Mouse (Mus musculus) hindbrain, embryonic 13.5 days (tissue): Measurements from ENCODE around the gene Klf7. TPM values are rescaled to one million over a fixed set of nuclear protein-coding genes. Genes with fewer than 3 reads are reported as not detected.

Experiments used
- ATAC-seq: fragments of 200-750 bp; cut with Nextera tagmentation; 2 replicates; pipeline ENCODE4 v1.8.0; 2017; ENCODE audit warnings: moderate TSS enrichment; ENCODE audit not compliant: low FRiP score
- H3K27ac ChIP-seq: fragments of 300-500 bp; sonication (generic); 2 replicates; pipeline ENCODE4 v1.5.1; 2015; ENCODE audit warnings: inconsistent platforms, mild to moderate bottlenecking, moderate library complexity
- H3K27me3 ChIP-seq: fragments of 300-500 bp; sonication (generic); 2 replicates; pipeline ENCODE4 v1.6.1; 2015; ENCODE audit warnings: mild to moderate bottlenecking, inconsistent platforms
- H3K36me3 ChIP-seq: fragments of 300-500 bp; sonication (generic); 2 replicates; pipeline ENCODE4 v1.6.1; 2015; ENCODE audit warnings: mild to moderate bottlenecking, inconsistent platforms
- H3K4me1 ChIP-seq: fragments of 300-500 bp; sonication (generic); replicated peaks from 2 replicates; pipeline ENCODE4 v1.6.1; 2015; ENCODE audit warnings: inconsistent platforms
- H3K4me2 ChIP-seq: fragments of 300-500 bp; sonication (generic); 2 replicates; pipeline ENCODE4 v1.6.1; 2015; ENCODE audit warnings: inconsistent platforms, mild to moderate bottlenecking, moderate library complexity
- H3K4me3 ChIP-seq: fragments of 300-500 bp; sonication (generic); 2 replicates; pipeline ENCODE4 v1.5.1; 2015; ENCODE audit warnings: mild to moderate bottlenecking, inconsistent platforms
- H3K9ac ChIP-seq: fragments of 300-500 bp; sonication (generic); 2 replicates; pipeline ENCODE4 v1.6.1; 2015; ENCODE audit warnings: mild to moderate bottlenecking, inconsistent platforms
- H3K9me3 ChIP-seq: fragments of 300-500 bp; sonication (generic); 2 replicates; pipeline ENCODE4 v1.6.1; 2016; ENCODE audit warnings: inconsistent platforms
- WGBS: fragments of 180-500 bp; shearing (Covaris S2); methylation state at CpG from one replicate; pipeline ENCODE4 v1.1.7; 2015; 5-methylcytosine and 5-hydroxymethylcytosine counted together
- polyA plus RNA-seq: library from polyadenylated mRNA; unstranded; fragments of >200 nt; fragmentation: Nextera tagmentation; extraction: Ambion mirVana; gene quantifications from 2 replicates; pipeline ENCODE4 v1.2.1, GENCODE M21; 2015

The Klf7 gene
- polyA plus RNA-seq, 1 experiment from 2014 or later = 93.3 TPM

- Histone ChIP-seq H3K27ac (peak overlapping the region; percentile 44), H3K9ac (no peak overlapping the region), H3K36me3 (peaks cover 4% of the 10 kb centered on the region; the same call in 1 of the 2 replicates), H3K4me3 (no peak overlapping the region), H3K4me1 (peaks cover 45% of the 10 kb centered on the region), H3K9me3 (no peaks in the 10 kb centered on the region), H3K4me2 (no peak overlapping the region), H3K27me3 (no peaks in the 10 kb centered on the region)
- WGBS = 64% methylated on average over 4 of the region's 4 CpGs
- no peak for ATAC-seq
Observed at GRCm38 (mm10) chr1:64055210-64055609, 66.9 kb downstream of the Klf7 start.

- Histone ChIP-seq H3K4me1 (peaks cover 37% of the 10 kb centered on the region), H3K9ac (no peak overlapping the region), H3K4me2 (no peak overlapping the region), H3K36me3 (no peaks in the 10 kb centered on the region), H3K4me3 (no peak overlapping the region), H3K27me3 (no peaks in the 10 kb centered on the region), H3K9me3 (no peaks in the 10 kb centered on the region), H3K27ac (no peak overlapping the region)
- no peak for ATAC-seq
- WGBS = 84% methylated on average over 7 of the region's 7 CpGs
Observed at GRCm38 (mm10) chr1:64052069-64052750, 69.9 kb downstream of the Klf7 start.

GRCm38 (mm10) chr1:64048567-64048966, 73.5 kb downstream of the Klf7 start:
- WGBS = 89% methylated on average over 4 of the region's 4 CpGs
- Histone ChIP-seq H3K27ac (no peak overlapping the region), H3K36me3 (no peaks in the 10 kb centered on the region), H3K4me2 (no peak overlapping the region), H3K4me3 (no peak overlapping the region), H3K27me3 (no peaks in the 10 kb centered on the region), H3K9ac (no peak overlapping the region), H3K4me1 (peaks cover 41% of the 10 kb centered on the region), H3K9me3 (no peaks in the 10 kb centered on the region)
- ATAC-seq = no peak

GRCm38 (mm10) chr1:64046802-64047156, 75.3 kb downstream of the Klf7 start:
- Histone ChIP-seq H3K9me3 (no peaks in the 10 kb centered on the region), H3K27ac (no peak overlapping the region), H3K4me1 (peaks cover 54% of the 10 kb centered on the region), H3K36me3 (peaks cover 4% of the 10 kb centered on the region; the same call in 1 of the 2 replicates), H3K4me3 (no peak overlapping the region), H3K4me2 (no peak overlapping the region), H3K27me3 (no peaks in the 10 kb centered on the region), H3K9ac (no peak overlapping the region)
- ATAC-seq = no peak

- H3K4me3 ChIP-seq = no peak overlapping the region
- ATAC-seq = no peak
- no peak overlapping the region for H3K9ac ChIP-seq
- no peak overlapping the region for H3K27ac ChIP-seq
- no peaks in the 10 kb centered on the region for H3K9me3 ChIP-seq
- H3K4me1 ChIP-seq = peaks cover 55% of the 10 kb centered on the region
- H3K27me3 ChIP-seq = no peaks in the 10 kb centered on the region
- 84% methylated on average over 14 of the region's 14 CpGs for WGBS
- H3K4me2 ChIP-seq = no peak overlapping the region
- H3K36me3 ChIP-seq = peaks cover 7% of the 10 kb centered on the region
Observed at GRCm38 (mm10) chr1:64046087-64046801, 75.8 kb downstream of the Klf7 start.

GRCm38 (mm10) chr1:64044577-64044976, 77.5 kb downstream of the Klf7 start:
- Histone ChIP-seq H3K9me3 (no peaks in the 10 kb centered on the region), H3K27ac (no peak overlapping the region), H3K4me3 (no peak overlapping the region), H3K9ac (no peak overlapping the region), H3K4me2 (no peak overlapping the region), H3K36me3 (peaks cover 21% of the 10 kb centered on the region), H3K27me3 (no peaks in the 10 kb centered on the region), H3K4me1 (peaks cover 66% of the 10 kb centered on the region)
- no peak for ATAC-seq
- 43% methylated on average over 2 of the region's 2 CpGs for WGBS

- Histone ChIP-seq H3K4me1 (peaks cover 81% of the 10 kb centered on the region), H3K27ac (peak overlapping the region; percentile 44), H3K9ac (no peak overlapping the region), H3K27me3 (no peaks in the 10 kb centered on the region), H3K4me2 (no peak overlapping the region), H3K9me3 (no peaks in the 10 kb centered on the region), H3K36me3 (peaks cover 25% of the 10 kb centered on the region), H3K4me3 (no peak overlapping the region)
- no peak for ATAC-seq
- WGBS = 74% methylated on average over 5 of the region's 5 CpGs
Observed at GRCm38 (mm10) chr1:64040831-64041383, 81.2 kb downstream of the Klf7 start.

- no peaks in the 10 kb centered on the region for H3K9me3 ChIP-seq
- H3K9ac ChIP-seq = no peak overlapping the region
- H3K4me3 ChIP-seq = no peak overlapping the region
- ATAC-seq = no peak
- H3K27ac ChIP-seq = peak overlapping the region; percentile 44
- H3K4me2 ChIP-seq = no peak overlapping the region
- H3K4me1 ChIP-seq = peaks cover 83% of the 10 kb centered on the region
- H3K36me3 ChIP-seq = peaks cover 28% of the 10 kb centered on the region
- WGBS = 83% methylated on average over 10 of the region's 10 CpGs
- H3K27me3 ChIP-seq = no peaks in the 10 kb centered on the region
Observed at GRCm38 (mm10) chr1:64040061-64040686, 81.9 kb downstream of the Klf7 start.

- peaks cover 47% of the 10 kb centered on the region for H3K36me3 ChIP-seq
- no peaks in the 10 kb centered on the region for H3K27me3 ChIP-seq
- H3K4me3 ChIP-seq = no peak overlapping the region
- H3K4me1 ChIP-seq = peaks cover 64% of the 10 kb centered on the region
- H3K27ac ChIP-seq = peak overlapping the region; percentile 52
- 21% methylated on average over 5 of the region's 5 CpGs for WGBS
- no peak overlapping the region for H3K9ac ChIP-seq
- no peak overlapping the region for H3K4me2 ChIP-seq
- no peaks in the 10 kb centered on the region for H3K9me3 ChIP-seq
- ATAC-seq = no peak
Observed at GRCm38 (mm10) chr1:64038343-64038742, 83.7 kb downstream of the Klf7 start.

- no peaks in the 10 kb centered on the region for H3K9me3 ChIP-seq
- H3K9ac ChIP-seq = no peak overlapping the region
- peaks cover 62% of the 10 kb centered on the region for H3K4me1 ChIP-seq
- H3K36me3 ChIP-seq = peaks cover 47% of the 10 kb centered on the region
- no peaks in the 10 kb centered on the region for H3K27me3 ChIP-seq
- WGBS = 58% methylated on average over 6 of the region's 6 CpGs
- peak overlapping the region; percentile 52; the same call in 1 of the 2 replicates for H3K27ac ChIP-seq
- no peak for ATAC-seq
- H3K4me3 ChIP-seq = no peak overlapping the region
- H3K4me2 ChIP-seq = no peak overlapping the region
Observed at GRCm38 (mm10) chr1:64037800-64038199, 84.3 kb downstream of the Klf7 start.

- WGBS = 83% methylated on average over 7 of the region's 7 CpGs
- H3K27ac ChIP-seq = peak overlapping the region; percentile 50; the same call in 1 of the 2 replicates
- H3K4me2 ChIP-seq = no peak overlapping the region
- no peaks in the 10 kb centered on the region for H3K27me3 ChIP-seq
- H3K4me1 ChIP-seq = peaks cover 59% of the 10 kb centered on the region
- no peaks in the 10 kb centered on the region for H3K9me3 ChIP-seq
- H3K36me3 ChIP-seq = peaks cover 44% of the 10 kb centered on the region
- H3K9ac ChIP-seq = no peak overlapping the region
- H3K4me3 ChIP-seq = no peak overlapping the region
- no peak for ATAC-seq
Observed at GRCm38 (mm10) chr1:64036881-64037452, 85.1 kb downstream of the Klf7 start.

- 55% methylated on average over 7 of the region's 7 CpGs for WGBS
- H3K4me3 ChIP-seq = no peak overlapping the region
- H3K9me3 ChIP-seq = no peaks in the 10 kb centered on the region
- 0 out of 2 replicates have a peak overlapping the region, but pooled peaks have one; percentile 50 for H3K27ac ChIP-seq
- peaks cover 36% of the 10 kb centered on the region for H3K36me3 ChIP-seq
- ATAC-seq = no peak
- no peak overlapping the region for H3K9ac ChIP-seq
- H3K4me2 ChIP-seq = no peak overlapping the region
- peaks cover 57% of the 10 kb centered on the region for H3K4me1 ChIP-seq
- H3K27me3 ChIP-seq = no peaks in the 10 kb centered on the region
Observed at GRCm38 (mm10) chr1:64035804-64036203, 86.3 kb downstream of the Klf7 start.
